Mouse (Mus musculus): ENCODE results near the gene 1600015I10Rik.

- TF ChIP-seq TAL1 (IDR thresholded peaks at IDR 0.05; ENCODE audit: low read length), result no peak
- no peak for TF ChIP-seq GATA1 (IDR thresholded peaks at IDR 0.05; ENCODE audit: low read length)
These were observed 23.3 kb upstream of the 1600015I10Rik start for GRCm38 (mm10) chr6:48906371-48906770.

Measured in erythroblast, embryonic 14.5 days (primary cell).